Mouse (Mus musculus) lung, embryonic 14.5 days (tissue): ENCODE measurements at regions not wholly inside any gene's neighbourhood (a gene's known extent, or its start where the extent isn't known, plus 50 kb on each side); places are given as distances from the start of the nearest gene placed in this dataset.

Experiments used
- ATAC-seq: fragments of 200-750 bp; cut with Nextera tagmentation; 2 replicates; pipeline ENCODE4 v1.8.0; 2017; ENCODE audit warnings: mild to moderate bottlenecking, moderate TSS enrichment, moderate library complexity; ENCODE audit not compliant: insufficient read depth
- DNase-seq: peaks from one replicate; pipeline ENCODE4 v3.0.0-alpha.2; 2015
- H3K27ac ChIP-seq: fragments of 300-500 bp; sonication (generic); 2 replicates; pipeline ENCODE4 v1.5.1; 2014; ENCODE audit warnings: low read depth, mild to moderate bottlenecking, moderate library complexity
- H3K27me3 ChIP-seq: fragments of 300-500 bp; sonication (generic); 2 replicates; pipeline ENCODE4 v1.6.1; 2014; ENCODE audit warnings: low read length, control low read depth; ENCODE audit not compliant: insufficient read depth
- H3K36me3 ChIP-seq: fragments of 300-500 bp; sonication (generic); 2 replicates; pipeline ENCODE4 v1.6.1; 2014; ENCODE audit warnings: control low read depth; ENCODE audit not compliant: insufficient read depth
- H3K4me1 ChIP-seq: fragments of 300-500 bp; sonication (generic); 2 replicates; pipeline ENCODE4 v1.6.1; 2014; ENCODE audit warnings: antibody characterized with exemption, control low read depth; ENCODE audit not compliant: insufficient read depth
- H3K4me2 ChIP-seq: fragments of 300-500 bp; sonication (generic); 2 replicates; pipeline ENCODE4 v1.6.1; 2014; ENCODE audit warnings: mild to moderate bottlenecking
- H3K4me3 ChIP-seq: fragments of 300-500 bp; sonication (generic); 2 replicates; pipeline ENCODE4 v1.5.1; 2014; ENCODE audit warnings: low read depth, low read length
- H3K9ac ChIP-seq: fragments of 300-500 bp; sonication (generic); 2 replicates; pipeline ENCODE4 v1.6.1; 2014
- H3K9me3 ChIP-seq: fragments of 300-500 bp; sonication (generic); 2 replicates; pipeline ENCODE4 v1.6.1; 2016; ENCODE audit warnings: low read depth, low read length, control low read depth
- CTCF ChIP-seq: IDR thresholded peaks from 2 replicates; pipeline ENCODE4 v1.5.1; 2016; ENCODE audit warnings: antibody characterized with exemption, low read depth
- WGBS: fragments of 180-500 bp; shearing (Covaris S2); extraction: QIAGEN DNeasy Blood & Tissue Kit; methylation state at CpG from one replicate; pipeline ENCODE4 v1.1.7; 2014; 5-methylcytosine and 5-hydroxymethylcytosine counted together

GRCm38 (mm10) chr7:136169261-136169660, 453.1 kb upstream of the Mki67 start:
- ATAC-seq, result no peak
- Histone ChIP-seq H3K9ac (no peak overlapping the region), H3K4me3 (no peak overlapping the region), H3K27me3 (no peaks in the 10 kb centered on the region), H3K36me3 (no peaks in the 10 kb centered on the region), H3K4me1 (no peaks in the 10 kb centered on the region), H3K27ac (no peak overlapping the region), H3K4me2 (no peak overlapping the region), H3K9me3 (no peaks in the 10 kb centered on the region)
- TF ChIP-seq CTCF, result no peak
- WGBS, result 61% methylated on average over 4 of the region's 4 CpGs
- no peak for DNase-seq

GRCm38 (mm10) chr7:136176373-136176772, 460.2 kb upstream of the Mki67 start:
- Histone ChIP-seq H3K4me1 (no peaks in the 10 kb centered on the region), H3K27ac (no peak overlapping the region), H3K27me3 (no peaks in the 10 kb centered on the region), H3K4me2 (no peak overlapping the region), H3K9me3 (peaks cover 4% of the 10 kb centered on the region; the same call in 1 of the 2 replicates), H3K36me3 (no peaks in the 10 kb centered on the region), H3K9ac (no peak overlapping the region), H3K4me3 (no peak overlapping the region)
- no peak for TF ChIP-seq CTCF
- DNase-seq (no peak), ATAC-seq (no peak)

- Histone ChIP-seq H3K9ac (no peak overlapping the region), H3K4me2 (no peak overlapping the region), H3K27me3 (no peaks in the 10 kb centered on the region), H3K36me3 (no peaks in the 10 kb centered on the region), H3K4me3 (no peak overlapping the region), H3K27ac (no peak overlapping the region), H3K4me1 (no peaks in the 10 kb centered on the region), H3K9me3 (peaks cover 4% of the 10 kb centered on the region; the same call in 1 of the 2 replicates)
- DNase-seq (no peak), ATAC-seq (no peak)
- TF ChIP-seq CTCF, result no peak
- WGBS, result 60% methylated on average over 6 of the region's 6 CpGs
Measured at GRCm38 (mm10) chr7:136180996-136181395, 464.8 kb upstream of the Mki67 start.

GRCm38 (mm10) chr7:136182101-136182500, 465.9 kb upstream of the Mki67 start:
- no peak overlapping the region for H3K4me2 ChIP-seq
- ATAC-seq (no peak), DNase-seq (peak; percentile 73)
- H3K27me3 ChIP-seq, result no peaks in the 10 kb centered on the region
- H3K27ac ChIP-seq, result no peak overlapping the region
- no peak overlapping the region for H3K9ac ChIP-seq
- H3K36me3 ChIP-seq, result no peaks in the 10 kb centered on the region
- peaks cover 4% of the 10 kb centered on the region; the same call in 1 of the 2 replicates for H3K9me3 ChIP-seq
- H3K4me1 ChIP-seq, result no peaks in the 10 kb centered on the region
- TF ChIP-seq CTCF, result no peak
- WGBS, result 43% methylated on average over 5 of the region's 5 CpGs
- no peak overlapping the region for H3K4me3 ChIP-seq

- no peak for ATAC-seq
- H3K36me3 ChIP-seq, result no peaks in the 10 kb centered on the region
- no peak overlapping the region for H3K4me2 ChIP-seq
- no peak for DNase-seq
- 86% methylated on average over 17 of the region's 17 CpGs for WGBS
- H3K4me1 ChIP-seq, result no peaks in the 10 kb centered on the region
- no peaks in the 10 kb centered on the region for H3K9me3 ChIP-seq
- H3K27me3 ChIP-seq, result no peaks in the 10 kb centered on the region
- H3K27ac ChIP-seq, result no peak overlapping the region
- H3K9ac ChIP-seq, result no peak overlapping the region
- TF ChIP-seq CTCF, result no peak
- H3K4me3 ChIP-seq, result no peak overlapping the region
Measured at GRCm38 (mm10) chr7:136196424-136197160, 480.4 kb upstream of the Mki67 start.

- TF ChIP-seq CTCF, result no peak
- Histone ChIP-seq H3K4me1 (peaks cover 4% of the 10 kb centered on the region; the same call in 1 of the 2 replicates), H3K27ac (no peak overlapping the region), H3K9me3 (no peaks in the 10 kb centered on the region), H3K27me3 (0 out of 2 replicates have a peak, but pooled peaks cover 3% of the 10 kb centered on the region), H3K36me3 (no peaks in the 10 kb centered on the region), H3K9ac (no peak overlapping the region), H3K4me3 (no peak overlapping the region), H3K4me2 (no peak overlapping the region)
- 85% methylated on average over 12 of the region's 12 CpGs for WGBS
- no peak for DNase-seq
- no peak for ATAC-seq
Measured at GRCm38 (mm10) chr7:136208879-136209278, 492.7 kb upstream of the Mki67 start.

- Histone ChIP-seq H3K4me3 (no peak overlapping the region), H3K9me3 (no peaks in the 10 kb centered on the region), H3K4me1 (peaks cover 4% of the 10 kb centered on the region; the same call in 1 of the 2 replicates), H3K4me2 (no peak overlapping the region), H3K27ac (no peak overlapping the region), H3K9ac (no peak overlapping the region), H3K36me3 (no peaks in the 10 kb centered on the region), H3K27me3 (0 out of 2 replicates have a peak, but pooled peaks cover 3% of the 10 kb centered on the region)
- 36% methylated on average over 31 of the region's 31 CpGs for WGBS
- no peak for TF ChIP-seq CTCF
- ATAC-seq (no peak), DNase-seq (peak; percentile 21)
Measured at GRCm38 (mm10) chr7:136209299-136210171, 493.4 kb upstream of the Mki67 start.
